Mouse (Mus musculus) embryonic facial prominence, embryonic 13.5 days (tissue): ENCODE measurements around the gene Gpc6. TPM values are rescaled to one million over a fixed set of nuclear protein-coding genes. Genes with fewer than 3 reads are reported as not detected.
A peak's percentile ranks its signal among the peaks of the same experiment; 100 is the strongest.

Experiments
- ATAC-seq: fragments of 200-750 bp; cut with Nextera tagmentation; 2 replicates; pipeline ENCODE4 v1.8.0; 2017; ENCODE audit warnings: low read depth; ENCODE audit not compliant: insufficient number of reproducible peaks, insufficient read depth, low FRiP score, low TSS enrichment
- H3K27ac ChIP-seq: fragments of 300-500 bp; sonication (generic); 2 replicates; pipeline ENCODE4 v1.5.1; 2015; ENCODE audit warnings: moderate library complexity, mild to moderate bottlenecking, inconsistent platforms
- H3K27me3 ChIP-seq: fragments of 300-500 bp; sonication (generic); 2 replicates; pipeline ENCODE4 v1.6.1; 2015; ENCODE audit warnings: mild to moderate bottlenecking, inconsistent platforms
- H3K36me3 ChIP-seq: fragments of 300-500 bp; sonication (generic); 2 replicates; pipeline ENCODE4 v1.6.1; 2015; ENCODE audit warnings: mild to moderate bottlenecking, inconsistent platforms
- H3K4me1 ChIP-seq: fragments of 300-500 bp; sonication (generic); 2 replicates; pipeline ENCODE4 v1.6.1; 2015; ENCODE audit warnings: inconsistent platforms
- H3K4me2 ChIP-seq: fragments of 300-500 bp; sonication (generic); 2 replicates; pipeline ENCODE4 v1.6.1; 2015; ENCODE audit warnings: moderate library complexity, mild to moderate bottlenecking, inconsistent platforms
- H3K4me3 ChIP-seq: fragments of 300-500 bp; sonication (generic); 2 replicates; pipeline ENCODE4 v1.5.1; 2015; ENCODE audit warnings: mild to moderate bottlenecking, inconsistent platforms
- H3K9ac ChIP-seq: fragments of 300-500 bp; sonication (generic); 2 replicates; pipeline ENCODE4 v1.6.1; 2015; ENCODE audit warnings: mild to moderate bottlenecking, inconsistent platforms
- H3K9me3 ChIP-seq: fragments of 300-500 bp; sonication (generic); 2 replicates; pipeline ENCODE4 v1.6.1; 2016; ENCODE audit warnings: inconsistent platforms
- WGBS: fragments of 180-500 bp; shearing (Covaris S2); methylation state at CpG from one replicate; pipeline ENCODE4 v1.1.7; 2015; ENCODE audit warnings: mixed read lengths; 5-methylcytosine and 5-hydroxymethylcytosine counted together
- polyA plus RNA-seq: library from polyadenylated mRNA; unstranded; fragments of >200 nt; fragmentation: Nextera tagmentation; extraction: Ambion mirVana; gene quantifications from 2 replicates; pipeline ENCODE4 v1.2.1, GENCODE M21; 2015

Gpc6 gene
- polyA plus RNA-seq, 1 experiment from 2014 or later, result 57.7 TPM

DNA sequence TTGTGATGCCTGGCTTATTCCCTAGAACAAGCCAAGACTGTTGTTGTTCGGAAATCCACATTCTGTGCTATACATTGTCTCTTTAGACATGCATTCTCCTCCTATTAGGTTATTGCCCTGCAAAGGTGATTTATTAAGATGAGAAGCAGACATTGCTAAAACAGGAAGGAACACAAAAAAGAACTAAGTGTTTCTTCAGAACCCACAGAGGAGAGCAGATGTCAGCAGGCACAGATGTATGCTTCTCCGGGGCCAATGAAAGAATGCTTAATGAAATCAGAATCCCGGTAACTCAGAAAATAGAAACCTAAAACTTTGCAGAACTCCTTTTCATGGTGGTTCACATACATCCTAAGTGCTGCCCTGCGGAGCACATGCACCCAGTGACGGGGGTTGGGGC is 837.8 kb downstream of the Gpc6 start:
- no peaks in the 10 kb centered on the region for H3K4me1 ChIP-seq
- H3K4me2 ChIP-seq, result no peak overlapping the region
- no peak overlapping the region for H3K9ac ChIP-seq
- 62% methylated on average over 5 of the region's 5 CpGs for WGBS
- no peak overlapping the region for H3K27ac ChIP-seq
- no peak overlapping the region for H3K4me3 ChIP-seq
- H3K27me3 ChIP-seq, result no peaks in the 10 kb centered on the region
- no peak for ATAC-seq
- no peaks in the 10 kb centered on the region for H3K9me3 ChIP-seq
- no peaks in the 10 kb centered on the region for H3K36me3 ChIP-seq

DNA sequence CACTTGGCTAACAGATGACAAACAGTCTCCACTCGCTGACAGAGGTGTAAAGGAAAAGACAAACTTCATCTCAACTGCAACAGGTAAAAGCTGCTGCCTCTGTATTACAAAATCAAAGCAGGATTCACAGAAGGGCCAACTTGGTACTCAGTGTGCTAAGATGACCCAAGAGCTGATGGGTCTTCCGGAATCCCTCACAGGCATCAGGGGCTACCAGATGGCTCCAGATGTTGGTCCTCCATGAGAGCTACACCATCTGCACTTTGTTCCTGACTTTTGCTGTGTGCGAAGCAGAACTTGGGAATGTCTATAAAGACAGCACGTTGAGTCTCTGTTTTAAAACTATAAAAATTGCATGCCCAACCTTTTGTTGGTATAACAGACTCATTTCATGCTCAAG is 842.7 kb downstream of the Gpc6 start:
- H3K4me3 ChIP-seq, result no peak overlapping the region
- no peak overlapping the region for H3K4me2 ChIP-seq
- no peaks in the 10 kb centered on the region for H3K36me3 ChIP-seq
- no peaks in the 10 kb centered on the region for H3K9me3 ChIP-seq
- H3K27me3 ChIP-seq, result no peaks in the 10 kb centered on the region
- no peak overlapping the region for H3K27ac ChIP-seq
- no peak overlapping the region for H3K9ac ChIP-seq
- H3K4me1 ChIP-seq, result no peaks in the 10 kb centered on the region
- no peak for ATAC-seq
- WGBS, result 88% methylated on average over 4 of the region's 4 CpGs

DNA sequence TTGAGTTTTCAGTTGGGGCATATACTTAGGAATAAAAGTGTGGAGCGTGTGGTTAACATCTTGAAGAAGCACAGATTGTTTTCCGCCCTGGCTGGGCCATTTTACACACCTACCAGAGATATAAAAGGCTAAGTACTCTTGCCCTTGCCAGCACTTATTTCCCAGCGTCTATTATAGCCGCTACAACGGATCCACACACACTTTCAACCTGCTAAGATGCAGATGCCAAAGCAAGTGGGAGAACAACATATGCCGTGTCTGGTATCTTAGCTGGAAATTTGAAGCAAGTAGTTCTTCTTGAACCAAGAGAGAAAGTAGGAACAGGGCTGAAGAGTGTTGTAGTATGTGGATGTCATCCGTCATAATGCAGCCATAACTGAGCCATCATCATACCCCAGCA is 843.6 kb downstream of the Gpc6 start:
- ATAC-seq, result no peak
- Histone ChIP-seq H3K4me1 (no peaks in the 10 kb centered on the region), H3K36me3 (no peaks in the 10 kb centered on the region), H3K9ac (no peak overlapping the region), H3K27me3 (no peaks in the 10 kb centered on the region), H3K27ac (no peak overlapping the region), H3K4me3 (no peak overlapping the region), H3K4me2 (no peak overlapping the region), H3K9me3 (no peaks in the 10 kb centered on the region)
- WGBS, result 89% methylated on average over 7 of the region's 7 CpGs

DNA sequence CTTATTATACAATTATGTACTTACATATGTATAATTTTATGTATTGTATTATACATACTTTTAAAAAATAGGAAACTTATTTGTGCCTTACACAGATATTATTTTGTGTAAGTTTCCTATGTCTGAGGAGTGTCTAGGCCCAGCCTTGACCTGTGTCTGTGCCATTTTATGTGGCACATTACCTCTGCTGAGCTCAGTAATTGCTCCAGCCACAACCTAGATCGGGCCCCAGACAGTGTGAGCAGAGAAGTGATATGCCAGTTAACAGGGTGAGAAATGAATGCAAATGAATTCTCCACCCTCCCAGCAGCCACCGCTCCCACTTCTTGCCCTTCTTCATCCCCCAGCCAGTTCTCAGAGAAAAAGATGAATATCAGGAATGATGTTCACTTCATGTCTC is 848.3 kb downstream of the Gpc6 start:
- Histone ChIP-seq H3K27me3 (no peaks in the 10 kb centered on the region), H3K9ac (no peak overlapping the region), H3K4me1 (no peaks in the 10 kb centered on the region), H3K4me3 (no peak overlapping the region), H3K4me2 (no peak overlapping the region), H3K9me3 (no peaks in the 10 kb centered on the region), H3K27ac (no peak overlapping the region), H3K36me3 (no peaks in the 10 kb centered on the region)
- no peak for ATAC-seq
- WGBS, result 86% methylated on average over 2 of the region's 2 CpGs

DNA sequence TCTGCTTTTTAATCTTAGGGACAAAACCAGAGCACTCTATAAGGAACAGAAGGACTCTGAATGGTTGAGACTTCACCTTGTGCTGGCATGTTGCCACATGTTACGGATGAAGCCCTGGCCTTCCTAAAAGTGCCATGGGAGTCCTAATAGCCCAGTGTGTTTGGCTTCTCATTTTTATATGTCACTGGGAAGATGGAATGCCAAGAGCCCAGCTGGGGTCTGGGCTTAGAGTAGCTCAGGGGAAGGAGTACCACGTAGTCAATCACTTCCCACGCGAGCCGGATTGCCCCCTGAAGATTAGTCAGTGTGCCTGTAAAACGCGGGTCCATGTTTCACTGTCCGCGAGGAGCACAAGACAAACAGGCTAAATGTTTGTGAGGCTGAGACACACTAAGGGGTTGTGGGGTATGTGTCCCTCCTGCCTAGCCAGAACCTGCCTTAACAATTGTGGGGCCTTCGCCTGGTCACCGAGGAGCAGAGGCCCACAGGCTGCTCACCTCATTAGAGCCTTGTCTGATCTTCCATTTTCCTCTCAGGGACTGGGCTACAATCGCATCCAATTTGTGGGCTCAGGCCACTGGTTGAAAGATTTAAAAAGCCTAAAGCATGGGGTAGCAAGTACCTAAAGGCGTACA is 852.9 kb downstream of the Gpc6 start:
- WGBS, result 88% methylated on average over 13 of the region's 13 CpGs
- H3K9me3 ChIP-seq, result no peaks in the 10 kb centered on the region

DNA sequence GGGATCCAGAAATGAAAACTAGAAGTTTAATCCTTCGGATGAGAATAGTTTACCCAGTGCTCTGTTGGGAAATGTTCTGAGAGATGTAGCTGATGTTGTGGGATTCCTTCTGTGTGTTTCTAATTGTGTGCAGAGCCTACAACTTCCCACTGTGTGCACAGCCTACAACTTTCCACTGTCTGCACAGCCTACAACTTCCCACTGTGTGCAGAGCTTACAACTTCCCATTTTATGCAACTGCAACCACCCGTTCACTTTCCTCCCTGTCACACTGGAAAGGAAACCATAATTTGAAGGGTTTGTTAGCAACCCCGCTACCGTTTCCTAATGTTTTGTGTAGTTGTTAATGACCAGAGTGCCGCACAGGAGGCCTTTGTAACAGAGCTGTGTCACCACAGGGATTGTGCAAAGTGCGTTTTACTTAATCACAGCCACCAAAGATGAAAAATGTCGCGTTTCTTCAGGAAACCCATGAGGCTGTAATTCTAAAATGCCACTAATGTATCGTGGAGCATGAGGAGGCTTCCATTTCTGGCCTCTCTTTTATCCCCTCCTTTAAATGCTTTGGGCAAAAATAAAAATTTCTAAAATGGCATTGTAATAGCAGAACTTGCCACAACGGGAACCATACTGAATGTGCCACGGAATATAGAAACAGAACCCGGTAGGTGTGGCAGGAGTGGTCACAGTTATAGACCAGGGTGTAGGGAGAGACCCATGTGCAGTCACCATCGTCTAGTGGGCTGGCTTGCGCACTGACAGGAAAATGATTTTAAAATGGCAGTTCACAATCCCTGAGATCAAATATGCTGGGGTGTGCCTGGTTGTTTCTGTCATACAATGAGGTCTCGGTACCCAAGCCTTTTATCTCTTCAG is 853.7 kb downstream of the Gpc6 start:
- 77% methylated on average over 15 of the region's 15 CpGs for WGBS
- H3K9ac ChIP-seq, result no peak overlapping the region

More for the DNA sequence above, 852.9 kb downstream of the Gpc6 start:
- Histone ChIP-seq H3K36me3 (no peaks in the 10 kb centered on the region), H3K27ac (no peak overlapping the region), H3K4me2 (no peak overlapping the region), H3K4me1 (no peaks in the 10 kb centered on the region), H3K9ac (no peak overlapping the region), H3K27me3 (no peaks in the 10 kb centered on the region), H3K4me3 (no peak overlapping the region)
- no peak for ATAC-seq

DNA sequence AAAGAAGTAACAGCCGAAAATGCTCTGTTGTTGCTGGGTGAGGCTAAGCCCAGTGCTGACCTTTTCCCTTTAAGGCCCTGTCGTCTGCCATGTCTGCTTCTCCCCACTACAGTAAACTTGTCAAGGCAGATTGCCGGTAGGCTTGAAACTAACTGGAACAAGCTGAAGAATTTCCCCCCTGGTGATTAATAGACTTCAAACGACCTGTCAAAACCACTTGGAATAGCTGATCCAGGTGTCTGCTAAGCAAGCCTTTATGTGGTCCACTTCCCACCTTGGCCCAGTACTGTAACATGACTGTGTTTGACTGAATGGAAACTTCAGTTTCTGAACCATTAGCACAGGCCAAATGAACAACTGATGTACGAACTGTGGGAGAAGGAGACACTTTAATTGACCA is 856.6 kb downstream of the Gpc6 start:
- H3K4me1 ChIP-seq, result peaks cover 25% of the 10 kb centered on the region
- H3K9ac ChIP-seq, result no peak overlapping the region
- H3K9me3 ChIP-seq, result no peaks in the 10 kb centered on the region
- no peak overlapping the region for H3K4me2 ChIP-seq
- H3K27ac ChIP-seq, result no peak overlapping the region
- no peak for ATAC-seq
- H3K27me3 ChIP-seq, result no peaks in the 10 kb centered on the region
- H3K4me3 ChIP-seq, result no peak overlapping the region
- WGBS, result 55% methylated on average over 5 of the region's 5 CpGs
- no peaks in the 10 kb centered on the region for H3K36me3 ChIP-seq

More for the DNA sequence above, 853.7 kb downstream of the Gpc6 start:
- Histone ChIP-seq H3K4me1 (no peaks in the 10 kb centered on the region), H3K36me3 (no peaks in the 10 kb centered on the region), H3K4me2 (no peak overlapping the region), H3K27me3 (no peaks in the 10 kb centered on the region), H3K4me3 (no peak overlapping the region), H3K9me3 (no peaks in the 10 kb centered on the region), H3K27ac (no peak overlapping the region)
- ATAC-seq, result no peak

DNA sequence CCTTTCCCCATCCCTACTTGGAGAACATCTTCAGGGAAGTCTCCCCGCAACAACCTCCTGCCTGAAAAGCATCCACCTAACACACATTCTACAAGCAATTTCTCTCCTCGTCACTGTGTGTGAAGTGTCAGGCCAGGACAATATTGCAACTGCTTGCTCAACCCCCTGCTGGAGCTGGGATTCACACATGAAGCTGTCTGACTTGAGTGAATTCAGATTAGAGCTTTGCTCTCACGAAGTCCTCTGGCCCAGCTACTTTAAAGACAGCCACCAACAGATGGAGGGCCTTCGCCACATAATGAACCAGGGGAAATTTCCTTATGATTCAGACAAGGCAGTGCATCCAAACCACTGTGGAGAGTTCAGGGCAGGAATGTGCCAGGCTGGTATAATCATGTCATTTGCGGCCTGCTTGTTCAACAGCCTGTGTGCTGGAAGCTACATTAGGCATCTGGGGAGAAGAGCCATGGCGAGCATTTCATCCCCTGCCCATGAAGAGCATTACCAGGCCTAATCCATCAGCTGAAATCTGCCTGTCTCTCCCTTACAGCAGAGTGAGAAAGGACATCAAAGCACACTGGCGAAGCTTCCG is 858.7 kb downstream of the Gpc6 start:
- no peak overlapping the region for H3K9ac ChIP-seq
- peaks cover 29% of the 10 kb centered on the region for H3K4me1 ChIP-seq
- ATAC-seq, result no peak
- no peak overlapping the region for H3K4me2 ChIP-seq
- H3K27me3 ChIP-seq, result no peaks in the 10 kb centered on the region
- no peak overlapping the region for H3K4me3 ChIP-seq
- no peaks in the 10 kb centered on the region for H3K36me3 ChIP-seq
- no peak overlapping the region for H3K27ac ChIP-seq
- no peaks in the 10 kb centered on the region for H3K9me3 ChIP-seq
- 72% methylated on average over 8 of the region's 8 CpGs for WGBS

DNA sequence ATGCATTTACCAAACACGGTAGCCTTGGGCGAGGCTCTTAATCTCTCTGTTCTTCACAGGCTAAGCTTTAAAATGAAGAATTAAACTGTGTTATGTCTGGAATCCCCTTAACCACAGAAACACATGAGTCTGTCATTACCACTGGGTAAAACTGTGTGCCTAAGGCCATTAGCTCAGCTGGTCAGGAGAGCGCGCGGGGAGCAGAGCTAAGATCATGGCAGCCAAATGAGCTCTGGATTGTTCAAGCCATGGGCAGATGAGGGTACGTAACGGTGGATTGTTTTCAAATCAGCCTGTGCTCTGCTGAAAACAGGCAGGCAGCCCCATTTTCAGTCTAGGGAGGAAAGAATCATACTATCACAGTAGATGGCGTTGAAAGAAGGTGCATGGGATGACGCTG is 859.8 kb downstream of the Gpc6 start:
- 65% methylated on average over 9 of the region's 9 CpGs for WGBS
- no peaks in the 10 kb centered on the region for H3K9me3 ChIP-seq
- no peak overlapping the region for H3K27ac ChIP-seq
- H3K27me3 ChIP-seq, result no peaks in the 10 kb centered on the region
- H3K9ac ChIP-seq, result no peak overlapping the region
- H3K36me3 ChIP-seq, result no peaks in the 10 kb centered on the region
- no peak for ATAC-seq
- H3K4me3 ChIP-seq, result no peak overlapping the region
- peaks cover 29% of the 10 kb centered on the region for H3K4me1 ChIP-seq
- H3K4me2 ChIP-seq, result no peak overlapping the region

DNA sequence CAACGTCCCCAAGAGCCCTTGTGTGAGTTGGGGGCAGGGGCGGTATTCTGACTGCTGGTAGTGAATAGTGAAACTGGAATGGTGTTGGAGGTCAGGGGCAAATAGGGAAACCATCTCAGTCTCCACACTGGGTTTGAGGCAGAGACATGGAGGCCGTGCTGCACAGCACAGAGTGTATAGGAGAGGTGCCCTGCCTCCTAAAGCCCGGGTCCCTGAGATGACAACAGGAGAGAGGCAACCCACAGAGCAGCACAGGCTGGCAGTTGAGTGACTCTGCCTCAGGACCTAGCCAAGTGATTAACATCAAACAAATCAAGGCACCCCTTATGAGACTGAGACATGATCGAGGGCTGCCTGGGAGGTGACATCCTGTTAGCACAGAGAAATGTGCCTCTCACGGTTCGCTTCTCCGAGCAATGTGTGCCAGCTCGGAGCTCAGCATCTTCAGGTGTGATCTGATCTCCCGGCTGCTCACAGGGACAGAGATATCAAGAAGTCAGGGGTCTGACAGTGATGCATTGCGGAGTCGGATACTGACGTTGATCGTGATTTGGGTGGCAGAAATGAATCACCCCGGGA is 860.5 kb downstream of the Gpc6 start:
- no peak overlapping the region for H3K4me3 ChIP-seq

DNA sequence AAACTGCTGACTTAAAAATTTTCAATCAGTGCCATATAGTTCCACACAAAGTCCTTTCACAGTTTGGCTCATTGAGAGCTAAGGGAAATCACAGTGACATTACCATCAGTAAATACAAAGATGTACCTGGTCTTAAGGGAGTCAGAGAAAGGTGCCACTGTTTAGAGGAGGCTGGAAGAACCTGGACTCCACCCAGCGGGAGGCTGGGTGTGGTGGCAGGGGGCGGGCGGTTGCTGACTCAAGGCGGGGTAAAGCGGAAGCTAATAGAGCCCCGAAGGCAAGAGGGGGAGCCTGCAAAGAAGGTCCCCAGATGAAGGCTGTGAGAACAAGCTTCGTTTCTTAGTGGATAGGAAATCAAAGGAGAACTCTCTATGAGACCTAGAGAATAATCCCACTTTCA is 861.5 kb downstream of the Gpc6 start:
- Histone ChIP-seq H3K27ac (no peak overlapping the region), H3K4me1 (peaks cover 29% of the 10 kb centered on the region), H3K27me3 (no peaks in the 10 kb centered on the region), H3K9ac (no peak overlapping the region), H3K36me3 (no peaks in the 10 kb centered on the region), H3K9me3 (no peaks in the 10 kb centered on the region), H3K4me3 (peak overlapping the region; percentile 9), H3K4me2 (peak overlapping the region; percentile 34)
- 10% methylated on average over 7 of the region's 7 CpGs for WGBS
- no peak for ATAC-seq

More for the DNA sequence above, 860.5 kb downstream of the Gpc6 start:
- no peak overlapping the region for H3K4me2 ChIP-seq
- 76% methylated on average over 15 of the region's 15 CpGs for WGBS
- H3K36me3 ChIP-seq, result no peaks in the 10 kb centered on the region
- no peaks in the 10 kb centered on the region for H3K9me3 ChIP-seq
- no peaks in the 10 kb centered on the region for H3K27me3 ChIP-seq
- no peak overlapping the region for H3K27ac ChIP-seq
- H3K9ac ChIP-seq, result no peak overlapping the region
- no peak for ATAC-seq
- peaks cover 29% of the 10 kb centered on the region for H3K4me1 ChIP-seq
